Mouse (Mus musculus): ENCODE results near the gene Setx.

Setx gene

DNA sequence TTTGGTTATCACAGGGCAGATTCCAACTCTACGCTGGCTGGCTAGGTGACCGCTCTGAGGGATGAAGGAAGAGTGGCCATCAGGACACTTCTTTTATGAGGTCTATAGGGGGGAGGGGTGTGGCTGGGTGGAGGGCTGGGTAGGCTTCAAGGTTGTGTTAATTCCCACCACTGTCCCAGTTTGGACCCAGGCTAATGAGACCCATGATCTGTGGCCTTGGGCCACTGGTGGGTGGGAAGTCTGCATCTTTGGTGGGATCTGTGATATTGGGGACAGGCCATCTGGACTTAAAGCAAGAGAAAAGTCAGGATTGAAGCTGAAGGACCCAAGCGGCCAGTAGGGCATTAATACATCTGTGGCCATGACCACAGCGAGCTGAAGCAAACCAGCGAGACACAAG is 94.8 kb downstream of the Setx start:
- DNase-seq (ENCODE audit: low spot score), result no peak

DNA sequence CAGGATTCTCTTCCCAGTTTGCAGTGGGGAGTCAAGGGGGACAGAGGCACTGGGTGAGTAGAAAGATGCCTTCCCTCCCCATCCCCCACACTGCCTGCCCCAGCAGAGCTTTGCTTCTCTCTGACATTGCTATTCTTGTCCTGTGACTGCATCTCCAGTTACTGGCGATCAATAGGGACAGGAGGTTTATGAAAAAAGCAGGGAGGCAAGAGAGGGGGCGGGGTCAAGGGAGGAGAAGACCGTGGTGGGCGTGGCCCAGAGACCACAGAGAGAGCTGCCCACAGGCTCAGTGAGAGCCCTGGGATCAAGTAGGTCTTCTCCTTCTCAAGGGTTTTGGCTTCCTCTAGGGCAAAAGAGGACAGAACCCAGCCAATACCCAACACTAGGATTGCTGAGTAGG is 98.3 kb downstream of the Setx start:
- DNase-seq (ENCODE audit: low spot score), result no peak

DNA sequence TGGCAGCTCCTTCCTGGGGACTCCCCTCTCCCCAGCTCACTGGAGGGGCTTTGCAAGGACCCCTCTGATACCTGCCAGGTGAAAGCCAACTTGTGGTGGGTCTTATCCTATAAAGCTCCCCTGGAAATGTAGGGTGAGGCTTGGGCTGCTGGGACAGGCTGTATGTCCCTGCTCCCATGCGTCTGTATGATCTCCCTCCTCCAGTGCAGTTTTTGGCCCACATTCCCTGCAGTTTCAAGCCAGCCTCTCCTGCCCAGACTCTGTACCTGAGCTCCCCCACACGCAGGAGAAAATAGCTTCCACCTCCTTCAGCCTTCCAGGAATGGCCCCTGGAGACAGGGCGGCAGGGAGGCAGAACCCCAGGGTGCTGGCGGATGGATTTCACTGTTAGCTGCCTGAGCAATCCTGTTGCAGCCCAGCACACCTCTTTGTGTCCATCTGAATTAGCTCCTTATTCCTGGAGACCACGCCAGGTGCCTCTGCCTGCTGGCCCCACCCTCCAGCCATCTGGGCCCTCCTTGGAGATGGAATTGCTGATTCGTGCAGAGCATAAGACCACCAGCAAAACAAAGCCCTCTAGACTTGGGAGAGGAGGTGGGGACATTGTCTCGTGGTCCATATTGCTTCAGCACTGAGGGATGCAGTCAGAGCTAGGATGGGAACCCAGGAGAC is 99.7 kb downstream of the Setx start:
- no peak for DNase-seq (ENCODE audit: low spot score)

DNA sequence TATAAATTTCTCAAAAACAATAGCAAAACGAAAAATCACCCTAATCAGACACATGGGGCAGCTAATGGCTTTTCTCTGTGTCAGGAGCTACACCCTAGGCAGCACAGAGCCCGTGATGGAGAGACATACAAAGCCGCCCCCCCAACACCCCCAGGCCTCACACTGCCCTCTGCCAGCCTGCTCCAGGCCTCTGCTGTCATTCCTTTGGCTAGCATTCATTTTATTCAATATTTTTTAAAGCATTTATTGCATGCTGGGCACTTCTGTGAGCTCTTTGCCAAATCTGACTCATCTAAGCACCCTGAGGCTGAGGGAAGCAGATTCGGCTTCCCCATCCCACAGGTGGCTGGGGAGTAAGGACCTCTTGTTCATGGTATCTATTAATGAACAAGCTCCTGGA is 102.7 kb downstream of the Setx start:
- no peak for DNase-seq (ENCODE audit: low spot score)

DNA sequence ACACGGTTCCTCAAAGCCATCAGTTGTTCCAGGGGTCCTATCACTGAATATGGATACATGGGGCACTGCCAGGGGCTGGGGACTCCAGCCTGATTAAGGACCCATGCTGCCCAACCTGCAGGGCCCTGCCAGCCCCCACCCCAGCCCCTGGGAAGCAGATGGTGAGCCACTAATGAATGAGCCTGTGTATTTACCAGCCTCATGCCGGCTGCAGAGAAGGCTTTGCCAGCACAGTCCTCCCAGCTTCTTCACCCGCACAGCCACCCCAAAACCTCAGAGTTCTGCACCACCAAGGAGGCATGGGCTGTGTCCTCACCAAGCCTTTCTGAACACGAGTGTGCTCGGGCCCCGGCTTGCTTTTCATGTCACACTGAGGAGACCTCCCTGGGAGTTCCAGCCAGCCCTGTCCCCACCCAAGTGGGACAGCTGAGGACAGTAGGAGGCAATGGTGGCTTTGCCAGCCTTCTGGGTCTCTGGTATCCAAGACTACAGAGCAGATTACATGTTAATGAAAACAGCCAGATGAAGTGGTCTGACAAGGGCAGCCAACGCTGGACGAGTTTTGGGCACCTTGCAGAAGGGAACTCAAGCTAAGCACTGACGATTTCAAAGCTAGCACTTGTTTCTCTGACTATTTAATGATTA is 106.3 kb downstream of the Setx start:
- no peak for DNase-seq (ENCODE audit: low spot score)
